Mouse (Mus musculus): ENCODE data around the gene Helz. TPM values are rescaled to one million over a fixed set of nuclear protein-coding genes. Genes with fewer than 3 reads are reported as not detected.
A peak's percentile ranks its signal among the peaks of the same experiment; 100 is the strongest.

The Helz gene
- polyA plus RNA-seq, 1 experiment from 2014 or later = 11.7 TPM

DNA sequence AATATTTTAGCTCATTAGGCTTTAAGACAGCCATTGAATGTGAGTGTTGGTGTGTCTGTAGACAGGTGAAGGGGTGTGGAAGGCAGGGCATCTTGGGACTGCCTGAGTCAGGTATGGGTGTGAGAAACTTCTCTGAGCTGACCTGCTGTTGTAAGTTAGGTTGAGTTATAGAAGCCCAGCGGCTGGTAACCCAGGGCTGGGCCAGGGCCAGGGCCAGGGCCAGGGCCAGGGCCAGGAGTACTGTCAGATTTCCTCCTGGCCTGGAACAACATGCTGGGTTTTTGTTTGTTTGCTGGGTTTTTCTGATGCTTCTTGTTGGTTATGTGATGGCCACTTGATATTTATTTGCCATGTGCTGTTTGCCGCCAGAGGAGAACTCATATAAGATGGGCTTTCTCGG, 76.9 kb downstream of the Helz start:
- Histone ChIP-seq H3K27ac (no peak overlapping the region), H3K4me2 (ENCODE audit: low read length) (no peak overlapping the region), H3K36me3 (ENCODE audit: insufficient read depth, low read length) (peaks cover 22% of the 10 kb centered on the region; the same call in 1 of the 2 replicates), H3K9me3 (replicated peaks; ENCODE audit: low read length) (no peaks in the 10 kb centered on the region), H3K27me3 (ENCODE audit: insufficient read depth, low read length) (no peaks in the 10 kb centered on the region), H3K4me1 (replicated peaks; ENCODE audit: insufficient read depth, low read length) (no peaks in the 10 kb centered on the region), H3K9ac (ENCODE audit: low read depth, low read length) (no peak overlapping the region), H3K4me3 (replicated peaks; ENCODE audit: low read depth, low read length) (no peak overlapping the region)
- 96% methylated on average over 3 of the region's 3 CpGs for WGBS
- ATAC-seq (replicated peaks; ENCODE audit: low FRiP score, low read depth) (no peak), DNase-seq (ENCODE audit: low spot score) (no peak)
- no peak for TF ChIP-seq CTCF (IDR thresholded peaks at IDR 0.05; ENCODE audit: low read depth)

DNA sequence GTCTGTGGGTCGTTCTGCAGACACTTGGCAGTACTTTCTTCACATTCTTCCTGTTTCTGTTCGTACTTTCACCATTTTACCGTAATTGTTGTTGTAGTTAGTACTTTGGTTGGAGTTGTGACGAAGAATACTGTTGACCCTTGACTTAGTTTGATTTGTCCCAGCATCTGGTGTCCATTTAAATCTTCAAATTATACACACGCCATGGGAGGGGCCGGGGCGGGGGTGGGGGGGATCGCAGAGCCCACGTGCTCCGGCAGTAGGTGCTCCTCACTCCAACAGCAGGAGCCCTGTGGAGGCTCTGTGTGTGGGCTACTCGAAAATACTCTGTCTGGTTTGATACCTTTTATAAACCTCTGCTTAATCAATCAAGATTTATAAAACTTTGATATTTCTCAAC, 78.0 kb downstream of the Helz start:
- Histone ChIP-seq H3K4me2 (ENCODE audit: low read length) (no peak overlapping the region), H3K9me3 (replicated peaks; ENCODE audit: low read length) (no peaks in the 10 kb centered on the region), H3K9ac (ENCODE audit: low read depth, low read length) (no peak overlapping the region), H3K27me3 (ENCODE audit: insufficient read depth, low read length) (no peaks in the 10 kb centered on the region), H3K4me1 (replicated peaks; ENCODE audit: insufficient read depth, low read length) (no peaks in the 10 kb centered on the region), H3K36me3 (ENCODE audit: insufficient read depth, low read length) (peaks cover 20% of the 10 kb centered on the region), H3K4me3 (replicated peaks; ENCODE audit: low read depth, low read length) (no peak overlapping the region), H3K27ac (no peak overlapping the region)
- ATAC-seq (replicated peaks; ENCODE audit: low FRiP score, low read depth) (no peak), DNase-seq (ENCODE audit: low spot score) (no peak)
- 86% methylated on average over 11 of the region's 11 CpGs for WGBS
- no peak for TF ChIP-seq CTCF (IDR thresholded peaks at IDR 0.05; ENCODE audit: low read depth)

DNA sequence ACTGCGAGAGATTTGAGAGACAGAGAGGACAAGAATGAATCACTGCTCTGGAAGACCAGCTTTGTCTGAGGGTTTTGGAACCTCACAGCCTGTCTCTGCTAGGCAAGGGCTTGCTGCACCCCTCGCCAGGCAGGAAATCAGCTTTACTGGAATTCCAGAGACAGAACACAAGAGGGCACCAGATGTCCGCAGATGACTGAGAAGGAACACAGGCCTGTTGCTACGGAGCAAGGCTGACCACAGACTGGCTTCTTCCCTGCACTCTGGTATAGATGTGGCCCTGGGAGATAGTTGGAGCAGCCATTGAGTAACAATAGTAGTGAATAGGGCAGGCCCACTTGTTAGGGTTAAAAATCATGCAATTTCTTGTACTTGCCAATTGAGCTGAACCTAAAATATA, 81.8 kb downstream of the Helz start:
- no peak overlapping the region for H3K4me3 ChIP-seq (replicated peaks; ENCODE audit: low read depth, low read length)
- H3K9me3 ChIP-seq (replicated peaks; ENCODE audit: low read length) = no peaks in the 10 kb centered on the region

DNA sequence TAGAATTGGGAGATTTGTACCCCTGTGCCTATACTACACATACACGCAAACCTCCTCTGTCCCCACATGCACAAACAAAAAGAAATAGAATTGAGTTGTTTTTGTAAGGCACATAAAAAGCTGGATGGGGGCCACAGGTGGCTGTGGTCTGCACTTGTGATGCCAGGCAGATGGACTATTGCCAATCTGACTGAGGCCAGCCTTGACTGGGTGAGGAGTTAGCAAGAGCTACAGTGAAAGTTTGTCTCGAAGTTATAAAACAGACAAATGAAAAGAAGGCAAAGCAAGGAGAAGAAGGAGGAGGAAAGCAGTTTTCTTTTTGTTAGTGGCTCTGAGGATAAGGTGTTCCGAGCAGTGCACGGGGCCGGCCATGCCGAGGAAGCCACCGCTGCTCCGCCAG, 82.2 kb downstream of the Helz start:
- TF ChIP-seq CTCF (IDR thresholded peaks at IDR 0.05; ENCODE audit: low read depth) = no peak
- WGBS = 90% methylated on average over 8 of the region's 8 CpGs
- H3K4me2 ChIP-seq (ENCODE audit: low read length) = no peak overlapping the region
- no peaks in the 10 kb centered on the region for H3K9me3 ChIP-seq (replicated peaks; ENCODE audit: low read length)
- ATAC-seq (replicated peaks; ENCODE audit: low FRiP score, low read depth) (no peak), DNase-seq (ENCODE audit: low spot score) (no peak)
- H3K4me3 ChIP-seq (replicated peaks; ENCODE audit: low read depth, low read length) = no peak overlapping the region
- no peak overlapping the region for H3K9ac ChIP-seq (ENCODE audit: low read depth, low read length)
- peaks cover 19% of the 10 kb centered on the region for H3K36me3 ChIP-seq (ENCODE audit: insufficient read depth, low read length)
- H3K4me1 ChIP-seq (replicated peaks; ENCODE audit: insufficient read depth, low read length) = no peaks in the 10 kb centered on the region
- H3K27me3 ChIP-seq (ENCODE audit: insufficient read depth, low read length) = no peaks in the 10 kb centered on the region
- H3K27ac ChIP-seq = no peak overlapping the region

More for the DNA sequence above, 81.8 kb downstream of the Helz start:
- no peak for ATAC-seq (replicated peaks; ENCODE audit: low FRiP score, low read depth)
- no peak overlapping the region for H3K4me2 ChIP-seq (ENCODE audit: low read length)
- H3K9ac ChIP-seq (ENCODE audit: low read depth, low read length) = no peak overlapping the region
- peak; percentile 81 for TF ChIP-seq CTCF (IDR thresholded peaks at IDR 0.05; ENCODE audit: low read depth)
- no peak overlapping the region for H3K27ac ChIP-seq
- H3K27me3 ChIP-seq (ENCODE audit: insufficient read depth, low read length) = no peaks in the 10 kb centered on the region
- H3K4me1 ChIP-seq (replicated peaks; ENCODE audit: insufficient read depth, low read length) = no peaks in the 10 kb centered on the region
- WGBS = 37% methylated on average over 4 of the region's 4 CpGs
- DNase-seq (ENCODE audit: low spot score) = peak; percentile 84
- H3K36me3 ChIP-seq (ENCODE audit: insufficient read depth, low read length) = peaks cover 15% of the 10 kb centered on the region

DNA sequence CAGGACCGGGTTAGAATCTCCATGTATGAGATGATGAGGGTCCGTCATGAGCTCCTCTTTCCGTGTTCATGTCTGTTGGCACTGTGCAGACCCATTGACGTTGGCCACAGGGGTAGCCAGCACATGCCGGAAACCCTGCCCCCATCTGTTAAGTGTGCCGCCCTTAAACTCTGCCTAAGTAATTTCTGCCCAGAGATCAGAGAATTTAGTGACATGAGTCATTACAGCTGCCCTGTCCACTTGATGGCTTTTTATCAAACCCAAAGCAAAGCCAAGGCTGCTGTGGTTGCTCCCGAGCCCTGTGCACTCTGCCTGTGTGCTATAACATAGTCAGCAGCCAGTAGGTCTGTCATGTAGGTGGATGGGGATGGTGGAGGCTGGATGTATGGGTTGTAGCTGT, 83.4 kb downstream of the Helz start:
- Histone ChIP-seq H3K9me3 (replicated peaks; ENCODE audit: low read length) (no peaks in the 10 kb centered on the region), H3K4me1 (replicated peaks; ENCODE audit: insufficient read depth, low read length) (no peaks in the 10 kb centered on the region), H3K27ac (no peak overlapping the region), H3K36me3 (ENCODE audit: insufficient read depth, low read length) (peaks cover 22% of the 10 kb centered on the region), H3K4me3 (replicated peaks; ENCODE audit: low read depth, low read length) (no peak overlapping the region), H3K4me2 (ENCODE audit: low read length) (no peak overlapping the region), H3K27me3 (ENCODE audit: insufficient read depth, low read length) (no peaks in the 10 kb centered on the region), H3K9ac (ENCODE audit: low read depth, low read length) (no peak overlapping the region)
- no peak for DNase-seq (ENCODE audit: low spot score)
- TF ChIP-seq CTCF (IDR thresholded peaks at IDR 0.05; ENCODE audit: low read depth) = no peak
- 85% methylated on average over 7 of the region's 7 CpGs for WGBS
- ATAC-seq (replicated peaks; ENCODE audit: low FRiP score, low read depth) = no peak

DNA sequence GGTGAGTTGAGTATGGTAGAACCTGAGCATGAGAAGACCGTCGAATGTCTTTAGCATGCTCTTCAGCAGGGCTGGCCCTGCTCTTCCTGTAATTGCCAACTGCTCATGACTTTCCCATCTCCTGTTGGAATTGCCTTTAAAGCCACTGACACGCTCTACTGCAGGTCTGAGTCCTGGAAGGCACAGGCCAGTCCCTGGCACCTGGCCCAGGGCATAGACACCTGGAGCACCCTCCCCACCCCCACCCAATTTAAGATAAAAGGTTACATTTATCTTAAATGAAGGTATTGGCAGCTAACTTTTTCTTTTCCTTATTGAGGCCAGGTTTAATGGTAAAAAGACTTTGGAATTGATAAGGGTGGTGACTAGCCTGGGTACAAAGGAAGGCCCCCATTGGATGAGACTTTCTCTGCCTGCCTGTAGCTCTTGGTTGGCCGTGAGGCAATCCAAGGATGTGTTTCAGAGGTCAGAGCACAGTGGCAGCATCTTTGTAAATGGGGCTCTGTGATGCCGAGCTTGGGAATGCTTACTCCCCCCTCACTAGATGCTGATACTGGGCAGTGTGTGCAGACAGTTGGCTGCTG, 85.9 kb downstream of the Helz start:
- H3K36me3 ChIP-seq (ENCODE audit: insufficient read depth, low read length) = peaks cover 31% of the 10 kb centered on the region
- no peaks in the 10 kb centered on the region for H3K4me1 ChIP-seq (replicated peaks; ENCODE audit: insufficient read depth, low read length)
- H3K9me3 ChIP-seq (replicated peaks; ENCODE audit: low read length) = no peaks in the 10 kb centered on the region
- no peak overlapping the region for H3K9ac ChIP-seq (ENCODE audit: low read depth, low read length)
- H3K4me3 ChIP-seq (replicated peaks; ENCODE audit: low read depth, low read length) = no peak overlapping the region
- DNase-seq (ENCODE audit: low spot score) (no peak), ATAC-seq (replicated peaks; ENCODE audit: low FRiP score, low read depth) (no peak)
- H3K27ac ChIP-seq = no peak overlapping the region
- TF ChIP-seq CTCF (IDR thresholded peaks at IDR 0.05; ENCODE audit: low read depth) = no peak
- WGBS = 82% methylated on average over 5 of the region's 5 CpGs
- H3K4me2 ChIP-seq (ENCODE audit: low read length) = no peak overlapping the region
- H3K27me3 ChIP-seq (ENCODE audit: insufficient read depth, low read length) = no peaks in the 10 kb centered on the region

DNA sequence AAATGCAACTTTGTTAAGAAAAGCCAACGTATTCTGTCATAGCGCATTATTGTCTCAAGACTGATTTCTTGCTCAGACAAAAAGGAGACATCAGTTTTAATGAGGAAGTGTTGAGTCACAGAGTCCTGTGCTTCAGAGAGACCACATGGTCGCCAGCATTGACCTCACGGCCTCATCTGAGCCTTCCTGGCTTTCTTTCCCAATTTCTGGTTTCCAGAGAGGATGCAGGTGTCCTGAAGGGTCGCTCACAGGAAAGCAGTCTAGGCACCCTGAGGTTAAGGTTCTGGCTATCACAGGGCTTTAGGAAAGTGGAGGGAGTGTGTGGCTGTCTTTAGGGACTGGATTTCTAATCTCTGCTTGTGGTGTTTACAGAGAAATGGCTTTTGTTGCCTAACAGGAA, 90.4 kb downstream of the Helz start:
- H3K4me2 ChIP-seq (ENCODE audit: low read length) = no peak overlapping the region
- DNase-seq (ENCODE audit: low spot score) (no peak), ATAC-seq (replicated peaks; ENCODE audit: low FRiP score, low read depth) (no peak)
- no peak overlapping the region for H3K9ac ChIP-seq (ENCODE audit: low read depth, low read length)
- H3K4me1 ChIP-seq (replicated peaks; ENCODE audit: insufficient read depth, low read length) = no peaks in the 10 kb centered on the region
- no peaks in the 10 kb centered on the region for H3K27me3 ChIP-seq (ENCODE audit: insufficient read depth, low read length)
- TF ChIP-seq CTCF (IDR thresholded peaks at IDR 0.05; ENCODE audit: low read depth) = no peak
- H3K36me3 ChIP-seq (ENCODE audit: insufficient read depth, low read length) = peaks cover 41% of the 10 kb centered on the region; the same call in 1 of the 2 replicates
- no peaks in the 10 kb centered on the region for H3K9me3 ChIP-seq (replicated peaks; ENCODE audit: low read length)
- no peak overlapping the region for H3K4me3 ChIP-seq (replicated peaks; ENCODE audit: low read depth, low read length)
- no peak overlapping the region for H3K27ac ChIP-seq
- WGBS = 75% methylated on average over 5 of the region's 5 CpGs
